Mouse (Mus musculus): ENCODE measurements around the gene Immp2l. TPM values are rescaled to one million over a fixed set of nuclear protein-coding genes. Genes with fewer than 3 reads are reported as not detected.

Gene Immp2l
- polyA plus RNA-seq, 1 experiment from 2014 or later, result 10.6 TPM

DNA sequence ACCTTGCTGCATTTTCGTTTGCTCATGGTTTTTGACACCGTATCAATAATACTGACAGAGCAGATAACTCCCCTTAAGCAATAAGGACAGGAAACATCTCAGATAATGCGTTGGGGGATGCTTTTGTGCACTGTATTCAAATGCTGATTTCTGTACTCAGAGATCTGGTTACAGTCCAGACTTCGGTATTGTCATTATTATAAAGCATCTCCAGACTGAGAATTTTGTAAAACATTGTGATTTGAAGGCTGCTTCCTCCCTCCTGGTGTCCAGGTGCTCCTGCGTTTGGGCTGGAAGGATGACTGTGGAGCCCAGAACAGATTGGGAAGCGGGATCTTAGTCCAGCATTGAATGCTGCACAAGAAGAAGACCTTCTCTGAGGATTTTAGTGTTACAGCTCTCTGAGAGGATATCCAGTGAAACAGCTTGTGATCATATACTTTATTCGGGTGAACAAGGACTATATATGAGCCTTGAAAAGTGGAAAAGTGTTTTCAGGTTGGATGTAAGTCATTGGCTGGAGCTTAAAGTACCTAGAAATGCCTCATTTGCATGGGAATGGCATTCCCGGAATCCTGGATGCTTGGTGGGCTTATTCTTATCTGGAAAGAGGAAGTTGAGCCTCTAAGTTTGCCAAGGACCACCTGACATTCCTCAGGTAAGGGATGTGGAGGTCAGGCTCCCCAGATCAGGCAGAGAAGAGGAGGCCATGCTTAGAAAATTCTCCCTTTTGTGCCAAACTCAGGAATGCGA is 28.1 kb upstream of the Immp2l start:
- Histone ChIP-seq H3K27ac (no peak overlapping the region), H3K9me3 (replicated peaks) (no peaks in the 10 kb centered on the region), H3K36me3 (no peaks in the 10 kb centered on the region), H3K4me1 (no peaks in the 10 kb centered on the region), H3K9ac (no peak overlapping the region), H3K4me2 (replicated peaks) (no peak overlapping the region), H3K27me3 (no peaks in the 10 kb centered on the region), H3K4me3 (no peak overlapping the region)
- ATAC-seq (ENCODE audit: low FRiP score), result no peak
- WGBS, result 77% methylated on average over 9 of the region's 9 CpGs

GRCm38 (mm10) chr12:41022516-41022915 is 1.4 kb upstream of the Immp2l start:
- ATAC-seq (ENCODE audit: low FRiP score), result no peak
- H3K4me3 ChIP-seq, result no peak overlapping the region
- H3K4me1 ChIP-seq, result peaks cover 5% of the 10 kb centered on the region
- no peak overlapping the region for H3K27ac ChIP-seq
- H3K9ac ChIP-seq, result no peak overlapping the region
- H3K9me3 ChIP-seq (replicated peaks), result no peaks in the 10 kb centered on the region
- no peaks in the 10 kb centered on the region for H3K27me3 ChIP-seq
- no peak overlapping the region for H3K4me2 ChIP-seq (replicated peaks)
- H3K36me3 ChIP-seq, result no peaks in the 10 kb centered on the region
- WGBS, result 97% methylated on average over 1 of the region's 1 CpGs

- Histone ChIP-seq H3K27ac (no peak overlapping the region), H3K4me3 (peak overlapping the region; percentile 69), H3K36me3 (no peaks in the 10 kb centered on the region), H3K4me2 (replicated peaks) (peak overlapping the region; percentile 75), H3K4me1 (peaks cover 5% of the 10 kb centered on the region), H3K27me3 (no peaks in the 10 kb centered on the region), H3K9me3 (replicated peaks) (no peaks in the 10 kb centered on the region), H3K9ac (peak overlapping the region; percentile 82)
- WGBS, result 16% methylated on average over 9 of the region's 9 CpGs
- no peak for ATAC-seq (ENCODE audit: low FRiP score)
These were observed 622 bp downstream of the Immp2l start for GRCm38 (mm10) chr12:41024512-41024911.

GRCm38 (mm10) chr12:41027485-41027884 is 3.6 kb downstream of the Immp2l start:
- H3K4me1 ChIP-seq, result peaks cover 5% of the 10 kb centered on the region
- no peak for ATAC-seq (ENCODE audit: low FRiP score)
- no peak overlapping the region for H3K9ac ChIP-seq
- no peak overlapping the region for H3K4me3 ChIP-seq
- H3K36me3 ChIP-seq, result no peaks in the 10 kb centered on the region
- no peak overlapping the region for H3K4me2 ChIP-seq (replicated peaks)
- H3K27me3 ChIP-seq, result no peaks in the 10 kb centered on the region
- no peaks in the 10 kb centered on the region for H3K9me3 ChIP-seq (replicated peaks)
- WGBS, result 86% methylated on average over 6 of the region's 6 CpGs
- H3K27ac ChIP-seq, result no peak overlapping the region

- H3K4me1 ChIP-seq, result no peaks in the 10 kb centered on the region
- no peaks in the 10 kb centered on the region for H3K27me3 ChIP-seq
- no peak overlapping the region for H3K27ac ChIP-seq
- H3K4me2 ChIP-seq (replicated peaks), result no peak overlapping the region
- WGBS, result 100% methylated on average over 2 of the region's 2 CpGs
- no peak overlapping the region for H3K4me3 ChIP-seq
- no peaks in the 10 kb centered on the region for H3K36me3 ChIP-seq
- no peak for ATAC-seq (ENCODE audit: low FRiP score)
- H3K9me3 ChIP-seq (replicated peaks), result 0 out of 2 replicates have a peak, but pooled peaks cover 5% of the 10 kb centered on the region
- H3K9ac ChIP-seq, result no peak overlapping the region
These were observed 7.2 kb downstream of the Immp2l start for GRCm38 (mm10) chr12:41031119-41031518.

DNA sequence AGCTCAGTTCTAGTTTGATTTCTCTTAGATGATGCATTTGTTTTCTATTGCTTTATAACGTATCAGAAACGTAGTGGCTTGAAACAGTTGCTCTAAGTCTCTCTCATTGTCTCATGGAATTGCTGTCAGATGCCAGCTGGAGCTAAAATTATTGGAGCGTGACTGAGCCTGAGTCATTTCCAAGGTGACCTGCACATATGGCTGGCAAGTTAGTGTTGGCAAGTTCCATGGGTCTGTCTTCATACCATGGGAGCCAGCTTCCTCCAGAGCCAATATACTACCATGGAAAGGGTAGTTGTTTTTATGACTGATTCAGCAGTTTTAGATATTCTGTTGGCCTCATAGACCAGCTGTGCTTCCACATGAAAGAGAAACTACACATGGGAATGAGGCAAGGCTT is 9.3 kb downstream of the Immp2l start:
- Histone ChIP-seq H3K9me3 (replicated peaks) (0 out of 2 replicates have a peak, but pooled peaks cover 5% of the 10 kb centered on the region), H3K9ac (no peak overlapping the region), H3K4me2 (replicated peaks) (no peak overlapping the region), H3K36me3 (no peaks in the 10 kb centered on the region), H3K27me3 (no peaks in the 10 kb centered on the region), H3K4me1 (no peaks in the 10 kb centered on the region), H3K27ac (no peak overlapping the region), H3K4me3 (no peak overlapping the region)
- 95% methylated on average over 3 of the region's 3 CpGs for WGBS
- ATAC-seq (ENCODE audit: low FRiP score), result no peak

- Histone ChIP-seq H3K9me3 (replicated peaks) (no peaks in the 10 kb centered on the region), H3K27ac (no peak overlapping the region), H3K9ac (no peak overlapping the region), H3K36me3 (no peaks in the 10 kb centered on the region), H3K4me3 (no peak overlapping the region), H3K27me3 (no peaks in the 10 kb centered on the region), H3K4me1 (no peaks in the 10 kb centered on the region), H3K4me2 (replicated peaks) (no peak overlapping the region)
- WGBS, result 74% methylated on average over 5 of the region's 5 CpGs
- ATAC-seq (ENCODE audit: low FRiP score), result no peak
These were observed 15.9 kb downstream of the Immp2l start for GRCm38 (mm10) chr12:41039834-41040233.

- Histone ChIP-seq H3K4me1 (no peaks in the 10 kb centered on the region), H3K9ac (no peak overlapping the region), H3K9me3 (replicated peaks) (no peaks in the 10 kb centered on the region), H3K4me2 (replicated peaks) (no peak overlapping the region), H3K27me3 (no peaks in the 10 kb centered on the region), H3K27ac (no peak overlapping the region), H3K36me3 (no peaks in the 10 kb centered on the region), H3K4me3 (no peak overlapping the region)
- 92% methylated on average over 2 of the region's 2 CpGs for WGBS
- ATAC-seq (ENCODE audit: low FRiP score), result no peak
These were observed 17.8 kb downstream of the Immp2l start for GRCm38 (mm10) chr12:41041737-41042136.

- ATAC-seq (ENCODE audit: low FRiP score), result no peak
- WGBS, result 85% methylated on average over 12 of the region's 12 CpGs
These were observed 20.7 kb downstream of the Immp2l start for GRCm38 (mm10) chr12:41044493-41045132.

GRCm38 (mm10) chr12:41047085-41047766 is 23.3 kb downstream of the Immp2l start:
- no peak overlapping the region for H3K4me2 ChIP-seq (replicated peaks)
- no peaks in the 10 kb centered on the region for H3K9me3 ChIP-seq (replicated peaks)
- H3K9ac ChIP-seq, result no peak overlapping the region
- no peak overlapping the region for H3K4me3 ChIP-seq
- no peaks in the 10 kb centered on the region for H3K36me3 ChIP-seq
- H3K27me3 ChIP-seq, result no peaks in the 10 kb centered on the region
- WGBS, result 89% methylated on average over 12 of the region's 12 CpGs
- ATAC-seq (ENCODE audit: low FRiP score), result no peak
- H3K4me1 ChIP-seq, result no peaks in the 10 kb centered on the region
- no peak overlapping the region for H3K27ac ChIP-seq

More at GRCm38 (mm10) chr12:41044493-41045132, 20.7 kb downstream of the Immp2l start:
- Histone ChIP-seq H3K4me3 (no peak overlapping the region), H3K27me3 (no peaks in the 10 kb centered on the region), H3K27ac (no peak overlapping the region), H3K4me1 (no peaks in the 10 kb centered on the region), H3K9me3 (replicated peaks) (no peaks in the 10 kb centered on the region), H3K4me2 (replicated peaks) (no peak overlapping the region), H3K36me3 (no peaks in the 10 kb centered on the region), H3K9ac (no peak overlapping the region)

GRCm38 (mm10) chr12:41050945-41051344 is 27.1 kb downstream of the Immp2l start:
- no peaks in the 10 kb centered on the region for H3K4me1 ChIP-seq
- no peak for ATAC-seq (ENCODE audit: low FRiP score)
- H3K36me3 ChIP-seq, result no peaks in the 10 kb centered on the region
- no peak overlapping the region for H3K27ac ChIP-seq
- H3K9me3 ChIP-seq (replicated peaks), result no peaks in the 10 kb centered on the region
- no peak overlapping the region for H3K4me2 ChIP-seq (replicated peaks)
- H3K4me3 ChIP-seq, result no peak overlapping the region
- WGBS, result 74% methylated on average over 5 of the region's 5 CpGs
- no peak overlapping the region for H3K9ac ChIP-seq
- no peaks in the 10 kb centered on the region for H3K27me3 ChIP-seq

- Histone ChIP-seq H3K4me1 (no peaks in the 10 kb centered on the region), H3K4me2 (replicated peaks) (no peak overlapping the region), H3K27me3 (no peaks in the 10 kb centered on the region), H3K27ac (no peak overlapping the region), H3K36me3 (no peaks in the 10 kb centered on the region), H3K9me3 (replicated peaks) (no peaks in the 10 kb centered on the region), H3K4me3 (no peak overlapping the region), H3K9ac (no peak overlapping the region)
- 90% methylated on average over 3 of the region's 3 CpGs for WGBS
- no peak for ATAC-seq (ENCODE audit: low FRiP score)
These were observed 29.0 kb downstream of the Immp2l start for GRCm38 (mm10) chr12:41052897-41053296.
